Mouse (Mus musculus) lung, embryonic 16.5 days (tissue): ENCODE data around the gene Defb47. TPM values are rescaled to one million over a fixed set of nuclear protein-coding genes. Genes with fewer than 3 reads are reported as not detected.

Experiments
- ATAC-seq: fragments of 200-750 bp; cut with Nextera tagmentation; 2 replicates; pipeline ENCODE4 v1.8.0; 2017; ENCODE audit warnings: low read depth, mild to moderate bottlenecking, moderate library complexity
- H3K27ac ChIP-seq: fragments of 300-500 bp; sonication (generic); 2 replicates; pipeline ENCODE4 v1.5.1; 2014; ENCODE audit warnings: mild to moderate bottlenecking, control low read depth, low read length
- H3K27me3 ChIP-seq: fragments of 300-500 bp; sonication (generic); 2 replicates; pipeline ENCODE4 v1.6.1; 2014; ENCODE audit warnings: low read depth, low read length, mixed read lengths; ENCODE audit not compliant: control insufficient read depth, insufficient read depth
- H3K36me3 ChIP-seq: fragments of 300-500 bp; sonication (generic); 2 replicates; pipeline ENCODE4 v1.6.1; 2014; ENCODE audit warnings: low read length; ENCODE audit not compliant: control insufficient read depth, insufficient read depth
- H3K4me1 ChIP-seq: fragments of 300-500 bp; sonication (generic); replicated peaks from 2 replicates; pipeline ENCODE4 v1.6.1; 2014; ENCODE audit warnings: low read length, mixed read lengths; ENCODE audit not compliant: control insufficient read depth, insufficient read depth
- H3K4me2 ChIP-seq: fragments of 300-500 bp; sonication (generic); 2 replicates; pipeline ENCODE4 v1.6.1; 2014; ENCODE audit warnings: low read depth, low read length, control low read depth
- H3K4me3 ChIP-seq: fragments of 300-500 bp; sonication (generic); 2 replicates; pipeline ENCODE4 v1.5.1; 2014; ENCODE audit warnings: mild to moderate bottlenecking, low read length, control low read depth
- H3K9ac ChIP-seq: fragments of 300-500 bp; sonication (generic); 2 replicates; pipeline ENCODE4 v1.6.1; 2014; ENCODE audit warnings: low read length, control low read depth
- H3K9me3 ChIP-seq: fragments of 300-500 bp; sonication (generic); 2 replicates; pipeline ENCODE4 v1.6.1; 2016; ENCODE audit warnings: low read length; ENCODE audit not compliant: control insufficient read depth
- WGBS: fragments of 180-500 bp; shearing (Covaris S2); extraction: QIAGEN DNeasy Blood & Tissue Kit; methylation state at CpG from one replicate; pipeline ENCODE4 v1.1.7; 2014; 5-methylcytosine and 5-hydroxymethylcytosine counted together
- polyA plus RNA-seq: library from polyadenylated mRNA; unstranded; fragments of >200 nt; fragmentation: Nextera tagmentation; extraction: Ambion mirVana; gene quantifications from 2 replicates; pipeline ENCODE4 v1.2.1, GENCODE M21; 2015

Defb47 gene
- polyA plus RNA-seq, 1 experiment from 2014 or later: not detected

DNA sequence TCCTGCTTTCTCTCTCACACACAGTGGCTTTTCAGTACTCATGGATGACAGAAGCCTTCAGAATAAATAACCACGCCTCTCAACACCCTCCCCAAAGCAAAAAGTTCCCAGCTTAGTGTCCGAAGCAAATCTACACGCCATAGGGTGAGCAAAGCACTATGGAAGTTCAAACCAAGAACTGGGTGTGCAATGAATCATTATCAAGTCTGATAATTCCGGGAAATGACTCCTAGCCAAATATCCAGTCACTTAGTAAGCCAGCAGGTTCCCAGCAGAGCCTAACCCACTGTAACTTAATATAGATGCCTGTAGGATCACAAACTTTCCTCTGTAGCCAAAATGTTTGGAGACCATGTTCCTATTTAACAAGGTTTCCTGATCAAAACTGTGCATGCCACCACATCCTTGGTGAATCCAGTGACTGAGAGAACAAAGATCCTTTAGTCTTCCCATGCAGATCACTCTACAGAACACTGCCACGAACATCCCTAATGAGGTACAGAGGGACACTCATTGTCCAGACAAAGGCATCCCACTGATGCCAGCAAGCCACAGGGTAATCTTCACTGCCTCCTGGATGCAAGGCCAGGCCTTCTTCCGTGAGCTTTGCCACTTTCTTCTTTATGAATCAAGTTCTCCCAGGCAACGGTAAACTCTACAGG is 5.9 kb upstream of the Defb47 start:
- no peaks in the 10 kb centered on the region for H3K36me3 ChIP-seq
- H3K9me3 ChIP-seq: no peaks in the 10 kb centered on the region
- WGBS: 72% methylated on average over 7 of the region's 7 CpGs
- no peak for ATAC-seq
- no peak overlapping the region for H3K4me3 ChIP-seq
- H3K4me1 ChIP-seq: no peaks in the 10 kb centered on the region
- no peaks in the 10 kb centered on the region for H3K27me3 ChIP-seq
- H3K27ac ChIP-seq: no peak overlapping the region
- H3K4me2 ChIP-seq: no peak overlapping the region
- H3K9ac ChIP-seq: no peak overlapping the region

DNA sequence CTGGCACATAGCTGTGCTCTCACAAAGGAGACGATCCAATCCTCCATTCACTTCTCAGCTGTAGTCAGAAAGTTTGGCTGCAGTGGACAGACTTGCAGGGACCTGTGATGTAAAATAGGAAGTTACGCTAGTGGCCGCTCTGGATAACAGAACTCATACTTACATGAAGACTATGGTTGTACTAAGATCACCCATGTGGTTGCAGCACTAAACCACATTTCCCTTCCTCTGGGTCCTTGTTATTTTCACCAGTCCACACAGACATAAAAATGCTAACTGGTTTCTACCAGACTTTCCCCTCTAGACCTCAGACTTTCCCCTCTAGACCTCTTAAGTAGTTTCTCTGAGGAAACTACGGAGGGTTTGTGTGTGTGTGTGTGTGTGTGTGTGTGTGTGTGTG is 1.1 kb downstream of the Defb47 start:
- Histone ChIP-seq H3K36me3 (no peaks in the 10 kb centered on the region), H3K4me1 (no peaks in the 10 kb centered on the region), H3K27me3 (no peaks in the 10 kb centered on the region), H3K4me2 (no peak overlapping the region), H3K9ac (no peak overlapping the region), H3K4me3 (no peak overlapping the region), H3K9me3 (no peaks in the 10 kb centered on the region), H3K27ac (no peak overlapping the region)
- WGBS: 92% methylated on average over 4 of the region's 4 CpGs
- ATAC-seq: no peak

DNA sequence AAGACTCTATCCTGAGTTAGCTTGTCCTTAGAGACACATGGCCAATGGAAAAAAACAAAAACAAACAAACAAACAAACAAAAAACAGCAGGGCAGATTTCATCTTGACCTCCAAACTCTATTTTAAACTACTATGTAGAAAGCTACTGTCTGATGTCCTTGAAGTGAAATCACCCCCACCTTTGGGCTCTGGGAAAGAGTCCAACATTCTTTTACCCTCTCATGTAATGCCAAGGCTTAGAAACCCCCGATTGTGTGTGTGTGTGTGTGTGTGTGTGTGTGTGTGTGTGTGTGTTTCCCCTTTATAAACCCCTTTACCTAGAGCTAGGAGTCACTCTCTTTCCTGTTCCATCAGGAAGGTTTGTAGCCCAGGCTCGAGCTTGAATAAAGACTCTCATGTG is 4.7 kb downstream of the Defb47 start:
- Histone ChIP-seq H3K4me2 (no peak overlapping the region), H3K9me3 (no peaks in the 10 kb centered on the region), H3K36me3 (no peaks in the 10 kb centered on the region), H3K4me3 (no peak overlapping the region), H3K9ac (no peak overlapping the region), H3K4me1 (no peaks in the 10 kb centered on the region), H3K27ac (no peak overlapping the region), H3K27me3 (no peaks in the 10 kb centered on the region)
- 27% methylated on average over 2 of the region's 2 CpGs for WGBS
- 0 out of 2 replicates have a peak, but pooled peaks have one; percentile 28 for ATAC-seq

DNA sequence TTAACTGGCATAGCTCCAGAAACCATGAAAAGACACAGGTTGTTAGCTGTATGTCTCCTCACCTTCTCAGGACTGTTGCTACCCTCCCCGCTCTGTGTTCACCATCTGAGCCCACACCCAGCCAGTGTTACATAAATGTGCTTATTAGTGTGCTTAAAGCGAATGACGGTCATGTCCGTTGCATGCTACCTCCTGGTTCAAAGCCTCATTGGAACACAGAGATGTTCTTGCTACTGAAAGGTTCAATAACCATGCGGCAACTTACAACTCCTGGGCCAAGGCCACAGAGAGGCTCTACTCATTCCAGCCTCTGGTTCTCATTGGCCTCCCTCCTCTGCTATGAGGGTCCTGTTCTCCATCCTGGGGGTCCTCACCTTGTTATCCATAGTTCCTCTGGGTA is 13.6 kb downstream of the Defb47 start, which contains the start of gene Defb43:
Gene Defb43 (plus strand): TSS at position 301 of the 400 bp plus-strand sequence.
- no peak within 1 kb of the TSS for H3K9ac ChIP-seq
- H3K27ac ChIP-seq: no peak within 1 kb of the TSS
- no peak within 1 kb of the TSS for H3K4me2 ChIP-seq
- H3K36me3 ChIP-seq: no peaks in the 10 kb centered on the region
- no peaks in the 10 kb centered on the region for H3K4me1 ChIP-seq
- H3K9me3 ChIP-seq: no peaks in the 10 kb centered on the region
- H3K27me3 ChIP-seq: no peaks in the 10 kb centered on the region
- 94% methylated on average over 5 of the region's 5 CpGs for WGBS
- H3K4me3 ChIP-seq: no peak within 1 kb of the TSS
- ATAC-seq: no peak

DNA sequence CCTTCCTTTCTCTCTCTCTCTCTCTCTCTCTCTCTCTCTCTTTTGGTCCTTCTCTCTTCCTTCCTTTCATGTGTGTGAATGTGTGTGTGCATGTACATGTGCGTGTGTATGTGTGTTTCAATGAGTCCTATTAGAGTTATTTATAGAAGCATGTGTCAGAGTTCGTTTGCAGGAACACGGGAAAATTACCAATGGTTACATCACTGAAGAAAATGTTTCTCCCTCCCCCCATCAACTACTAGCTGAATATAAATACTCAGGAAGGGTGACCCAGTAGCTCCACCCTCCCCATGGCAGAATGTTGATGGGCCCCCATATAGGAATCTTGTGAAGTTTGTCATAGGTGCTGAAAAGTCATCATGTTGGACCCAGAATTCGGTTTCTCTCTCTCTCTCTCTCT is 15.2 kb downstream of the Defb47 start:
- Histone ChIP-seq H3K27me3 (no peaks in the 10 kb centered on the region), H3K4me2 (no peak overlapping the region), H3K36me3 (no peaks in the 10 kb centered on the region), H3K9me3 (no peaks in the 10 kb centered on the region), H3K9ac (no peak overlapping the region), H3K4me1 (no peaks in the 10 kb centered on the region), H3K27ac (no peak overlapping the region), H3K4me3 (no peak overlapping the region)
- 65% methylated on average over 4 of the region's 4 CpGs for WGBS
- no peak for ATAC-seq

DNA sequence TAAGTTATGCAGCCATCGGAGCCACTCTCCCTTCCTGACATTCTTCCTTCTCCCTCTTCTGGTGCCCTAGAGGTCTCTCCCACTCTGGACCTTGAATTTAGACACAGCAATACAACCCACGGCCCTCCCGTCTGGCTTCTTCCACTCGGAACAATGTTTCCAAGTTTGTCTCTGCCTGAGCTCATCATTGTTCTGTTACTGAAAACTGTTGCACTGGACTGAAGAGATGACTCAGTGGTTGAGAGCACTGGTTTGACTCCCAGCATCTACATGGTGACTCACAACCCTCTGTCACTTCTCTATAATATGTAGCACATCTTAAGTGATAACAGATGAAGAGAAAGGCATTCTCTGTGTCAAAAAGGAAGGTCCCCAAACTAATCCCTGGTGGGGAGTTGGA is 16.8 kb downstream of the Defb47 start:
- Histone ChIP-seq H3K4me3 (no peak overlapping the region), H3K27ac (no peak overlapping the region), H3K9me3 (no peaks in the 10 kb centered on the region), H3K27me3 (no peaks in the 10 kb centered on the region), H3K36me3 (no peaks in the 10 kb centered on the region), H3K4me1 (no peaks in the 10 kb centered on the region), H3K4me2 (no peak overlapping the region), H3K9ac (no peak overlapping the region)
- 78% methylated on average over 4 of the region's 4 CpGs for WGBS
- no peak for ATAC-seq

DNA sequence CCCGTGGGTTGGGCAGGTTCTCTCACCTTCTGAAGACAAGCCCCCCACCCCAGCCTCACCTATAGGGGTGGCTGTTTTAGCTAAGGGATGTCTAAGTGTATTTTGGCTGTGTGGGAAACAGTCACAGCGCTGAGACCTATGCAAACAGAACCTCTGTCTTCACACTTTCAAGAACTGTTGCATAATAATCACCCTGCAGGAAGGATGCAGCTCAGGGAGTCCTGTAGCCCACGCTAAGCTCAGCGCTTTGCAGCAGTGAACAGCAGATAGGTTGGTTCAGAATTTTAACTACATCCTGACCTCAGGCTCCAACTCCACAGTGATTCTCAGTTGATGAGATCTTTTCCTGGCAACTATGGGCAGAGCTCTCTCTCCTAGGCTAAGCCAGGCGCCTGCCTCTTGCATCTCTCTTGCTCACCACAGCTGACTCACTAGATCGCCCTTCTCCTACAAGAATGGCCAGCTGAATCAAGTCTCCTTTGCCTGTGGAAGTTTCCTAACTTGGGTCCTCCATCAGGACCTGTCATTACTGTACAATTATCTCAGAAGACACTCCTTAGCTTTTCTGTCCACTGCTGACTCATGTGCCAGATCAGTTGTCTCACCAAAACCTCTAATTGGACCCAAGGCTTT is 22.8 kb downstream of the Defb47 start:
- 48% methylated on average over 6 of the region's 6 CpGs for WGBS
- Histone ChIP-seq H3K4me3 (no peak overlapping the region), H3K27me3 (no peaks in the 10 kb centered on the region), H3K9ac (no peak overlapping the region), H3K4me2 (no peak overlapping the region), H3K4me1 (no peaks in the 10 kb centered on the region), H3K36me3 (no peaks in the 10 kb centered on the region), H3K9me3 (no peaks in the 10 kb centered on the region), H3K27ac (no peak overlapping the region)
- ATAC-seq: no peak

DNA sequence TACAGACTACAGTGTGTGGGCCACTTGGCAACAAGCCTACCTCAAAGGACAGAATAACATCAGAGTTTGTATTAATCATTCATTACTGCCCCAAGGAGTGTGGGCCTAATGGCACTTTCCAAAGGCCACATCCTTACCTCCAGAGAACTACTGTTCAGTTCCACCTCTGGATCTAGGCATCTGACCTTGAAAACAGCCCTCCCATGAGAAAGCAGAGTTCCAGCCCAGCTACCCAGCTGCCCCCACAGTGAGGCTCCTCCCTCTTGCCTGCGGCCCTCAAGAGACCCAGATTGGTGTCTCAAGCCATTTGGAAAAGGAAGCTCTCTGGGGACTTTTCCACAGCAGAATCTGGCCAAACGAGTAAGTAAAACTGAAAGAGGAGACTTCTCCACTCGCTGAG is 48.8 kb downstream of the Defb47 start, which contains the start of gene Defb42:
Gene Defb42 (plus strand): TSS at position 301 of the 400 bp plus-strand sequence.
- 54% methylated on average over 3 of the region's 3 CpGs for WGBS
- Histone ChIP-seq H3K27me3 (no peaks in the 10 kb centered on the region), H3K9me3 (no peaks in the 10 kb centered on the region), H3K36me3 (no peaks in the 10 kb centered on the region), H3K27ac (no peak within 1 kb of the TSS), H3K4me2 (no peak within 1 kb of the TSS), H3K4me1 (no peaks in the 10 kb centered on the region), H3K9ac (no peak within 1 kb of the TSS), H3K4me3 (no peak within 1 kb of the TSS)
- ATAC-seq: no peak

DNA sequence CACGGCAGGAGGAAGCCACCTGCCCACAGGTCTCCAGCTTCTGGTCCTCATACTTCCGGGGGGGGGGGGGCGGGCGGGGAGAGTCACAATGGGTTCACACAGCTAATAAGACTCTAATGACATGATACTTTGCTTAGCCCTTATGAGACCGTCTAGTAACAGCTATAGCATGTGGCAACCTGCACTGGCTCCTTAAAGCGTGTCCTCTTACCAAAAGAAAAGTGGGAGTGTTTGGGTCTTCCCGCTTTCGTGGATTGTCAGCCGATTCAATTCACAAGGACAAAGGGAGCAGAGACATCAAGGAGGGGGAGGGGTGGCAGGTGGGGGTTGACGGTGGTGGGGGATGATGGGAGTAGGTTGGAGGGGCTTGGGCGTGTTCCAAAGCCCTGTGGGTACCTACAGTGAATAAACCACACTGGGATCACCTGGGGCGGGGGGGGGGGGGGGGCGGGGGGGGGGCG is 52.1 kb downstream of the Defb47 start, which contains the start of gene Defb30:
Gene Defb30 (minus strand): TSS at position 51 of the 461 bp plus-strand sequence.
- no peak for ATAC-seq
- Histone ChIP-seq H3K4me3 (no peak within 1 kb of the TSS), H3K4me1 (no peaks in the 10 kb centered on the region; the same call in 1 of the 2 replicates), H3K9me3 (no peaks in the 10 kb centered on the region), H3K9ac (no peak within 1 kb of the TSS), H3K4me2 (no peak within 1 kb of the TSS), H3K27ac (no peak within 1 kb of the TSS), H3K36me3 (no peaks in the 10 kb centered on the region), H3K27me3 (no peaks in the 10 kb centered on the region)
- WGBS: 70% methylated on average over 13 of the region's 14 CpGs
